Mouse (Mus musculus): ENCODE measurements around the gene Otud7a. TPM values are rescaled to one million over a fixed set of nuclear protein-coding genes. Genes with fewer than 3 reads are reported as not detected.

Gene Otud7a
- polyA plus RNA-seq, 1 experiment from 2014 or later, result 3.2 TPM

DNA sequence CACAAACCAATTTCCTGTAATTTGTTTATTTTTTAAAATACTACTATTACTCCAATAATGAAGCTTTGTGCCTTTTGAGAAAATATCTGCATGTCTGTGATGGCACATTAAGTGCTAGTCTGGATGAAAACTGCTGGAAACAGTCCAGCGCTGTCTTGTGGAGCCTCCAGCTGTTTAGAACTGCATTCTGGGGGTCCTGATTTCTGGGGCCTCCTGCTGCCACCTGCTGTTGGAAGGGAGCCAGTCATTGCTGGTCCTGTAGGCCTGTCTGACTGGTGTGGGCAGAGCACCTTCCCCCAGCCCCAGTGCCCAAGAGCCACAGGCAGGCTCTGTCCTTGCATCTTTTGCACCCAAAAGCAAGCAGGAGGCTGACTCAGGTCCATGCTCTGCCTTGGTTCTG lies 65.3 kb downstream of the Otud7a start:
- no peak overlapping the region; the same call in 1 of the 2 replicates for H3K9ac ChIP-seq
- ATAC-seq (ENCODE audit: low FRiP score), result peak; percentile 49
- peaks cover 4% of the 10 kb centered on the region for H3K4me1 ChIP-seq (replicated peaks)
- no peaks in the 10 kb centered on the region for H3K27me3 ChIP-seq
- 54% methylated on average over 1 of the region's 1 CpGs for WGBS
- H3K27ac ChIP-seq, result no peak overlapping the region
- no peaks in the 10 kb centered on the region for H3K36me3 ChIP-seq
- H3K9me3 ChIP-seq, result no peaks in the 10 kb centered on the region
- H3K4me2 ChIP-seq, result no peak overlapping the region
- no peak overlapping the region for H3K4me3 ChIP-seq

DNA sequence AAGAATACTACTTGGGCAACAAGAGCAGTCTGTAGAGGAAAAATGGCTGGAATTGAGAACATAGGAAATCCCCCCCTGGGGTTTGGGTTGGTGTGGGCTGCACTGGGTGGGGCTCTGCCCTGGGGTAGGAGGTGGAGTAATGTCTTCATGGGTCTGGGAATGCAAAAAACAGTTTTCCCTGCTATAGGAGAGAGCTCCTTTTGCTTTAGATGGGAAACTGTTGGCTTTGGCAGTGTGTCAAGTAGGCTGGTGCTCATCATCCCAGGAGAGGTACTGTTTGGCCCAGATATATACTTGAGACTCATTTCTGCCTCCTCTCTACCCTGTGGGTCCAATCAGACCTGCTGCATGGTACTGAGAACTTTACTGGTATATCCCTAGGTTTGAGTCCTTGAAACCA lies 66.9 kb downstream of the Otud7a start:
- Histone ChIP-seq H3K9ac (no peak overlapping the region), H3K4me2 (no peak overlapping the region), H3K36me3 (no peaks in the 10 kb centered on the region), H3K4me3 (no peak overlapping the region), H3K9me3 (no peaks in the 10 kb centered on the region), H3K4me1 (replicated peaks) (peaks cover 4% of the 10 kb centered on the region), H3K27ac (no peak overlapping the region), H3K27me3 (no peaks in the 10 kb centered on the region)
- no peak for ATAC-seq (ENCODE audit: low FRiP score)

DNA sequence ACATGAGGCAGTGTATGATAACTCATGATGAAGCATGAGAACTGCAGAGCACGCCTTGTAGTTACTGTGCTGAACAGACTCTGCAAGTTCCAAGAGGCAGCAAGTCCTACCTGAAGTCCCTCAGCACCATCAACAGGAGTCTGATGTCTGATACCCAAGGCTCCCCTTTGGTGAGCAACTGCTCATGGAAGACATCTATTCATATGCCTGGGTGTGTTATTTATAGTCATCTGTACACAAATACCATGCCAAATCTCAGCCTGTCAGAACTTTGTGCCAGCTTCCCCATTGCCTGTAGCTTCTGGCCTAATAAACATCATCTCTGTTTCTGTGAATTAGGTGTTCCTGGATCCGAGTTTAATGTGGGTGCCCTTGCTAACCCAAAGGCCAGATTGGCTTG lies 68.0 kb downstream of the Otud7a start:
- ATAC-seq (ENCODE audit: low FRiP score), result no peak
- WGBS, result 85% methylated on average over 2 of the region's 2 CpGs
- no peaks in the 10 kb centered on the region for H3K9me3 ChIP-seq
- H3K4me2 ChIP-seq, result no peak overlapping the region
- no peaks in the 10 kb centered on the region for H3K27me3 ChIP-seq
- H3K36me3 ChIP-seq, result no peaks in the 10 kb centered on the region
- H3K9ac ChIP-seq, result no peak overlapping the region
- no peak overlapping the region for H3K4me3 ChIP-seq
- H3K27ac ChIP-seq, result no peak overlapping the region
- peaks cover 4% of the 10 kb centered on the region for H3K4me1 ChIP-seq (replicated peaks)

DNA sequence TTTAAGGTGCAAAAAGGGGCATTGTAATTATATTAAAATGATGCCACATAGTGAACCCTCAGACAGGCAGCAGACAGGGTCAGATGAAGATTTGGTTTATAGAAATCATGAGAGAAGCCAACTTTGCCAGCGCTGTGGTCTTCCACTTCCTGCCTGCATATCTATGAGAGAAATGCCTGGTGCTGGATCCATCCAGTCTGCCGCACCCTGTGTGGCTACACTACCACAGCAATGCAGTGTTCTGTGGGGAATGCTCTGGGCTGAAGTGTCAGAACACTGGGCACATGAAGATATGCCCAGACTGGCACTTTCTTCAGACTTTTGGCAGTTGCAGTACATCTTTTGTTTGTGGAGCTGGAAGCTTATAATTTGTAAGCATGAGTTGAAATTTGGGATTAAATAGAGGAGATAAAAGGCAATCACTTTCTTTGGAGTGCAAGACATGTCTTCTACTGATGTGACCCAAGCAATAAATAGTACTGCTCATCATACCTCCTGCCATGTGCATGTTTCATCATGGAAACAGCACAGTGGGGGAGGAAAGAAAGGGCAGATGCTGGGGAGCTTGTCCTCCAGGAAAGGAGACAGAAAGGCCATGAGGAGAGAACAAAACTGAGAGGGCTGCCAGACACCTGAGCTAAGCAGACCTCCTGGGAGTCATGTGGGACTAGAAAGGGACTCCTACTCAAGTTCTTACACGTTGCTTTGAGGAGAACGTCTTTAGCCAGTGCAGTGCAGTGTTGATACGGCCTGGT lies 71.8 kb downstream of the Otud7a start:
- Histone ChIP-seq H3K27me3 (no peaks in the 10 kb centered on the region), H3K9me3 (no peaks in the 10 kb centered on the region), H3K4me2 (no peak overlapping the region), H3K4me3 (no peak overlapping the region), H3K36me3 (no peaks in the 10 kb centered on the region), H3K9ac (no peak overlapping the region), H3K27ac (no peak overlapping the region), H3K4me1 (replicated peaks) (no peaks in the 10 kb centered on the region)
- 92% methylated on average over 5 of the region's 5 CpGs for WGBS
- ATAC-seq (ENCODE audit: low FRiP score), result no peak

DNA sequence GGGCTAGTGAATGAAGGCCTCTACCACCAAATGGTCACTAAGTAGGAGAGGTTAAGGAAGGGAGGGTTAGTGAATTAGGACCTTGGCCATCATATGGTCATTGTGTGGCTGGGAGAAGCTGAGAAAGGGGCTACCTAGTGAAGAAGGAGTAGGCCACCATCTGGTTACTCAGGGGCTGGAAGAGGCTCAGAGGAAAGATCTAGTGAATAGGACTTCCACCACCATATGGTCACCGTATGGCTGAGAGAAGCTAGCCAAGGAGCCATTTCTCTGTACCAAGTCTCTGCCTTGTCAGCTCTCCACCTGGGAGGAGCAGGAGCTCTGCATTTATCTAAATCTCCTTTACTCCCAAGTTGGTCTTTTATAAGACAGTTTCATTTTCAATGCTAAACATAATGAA lies 75.7 kb downstream of the Otud7a start:
- H3K4me2 ChIP-seq, result no peak overlapping the region
- ATAC-seq (ENCODE audit: low FRiP score), result no peak
- WGBS, result 80% methylated on average over 1 of the region's 1 CpGs

DNA sequence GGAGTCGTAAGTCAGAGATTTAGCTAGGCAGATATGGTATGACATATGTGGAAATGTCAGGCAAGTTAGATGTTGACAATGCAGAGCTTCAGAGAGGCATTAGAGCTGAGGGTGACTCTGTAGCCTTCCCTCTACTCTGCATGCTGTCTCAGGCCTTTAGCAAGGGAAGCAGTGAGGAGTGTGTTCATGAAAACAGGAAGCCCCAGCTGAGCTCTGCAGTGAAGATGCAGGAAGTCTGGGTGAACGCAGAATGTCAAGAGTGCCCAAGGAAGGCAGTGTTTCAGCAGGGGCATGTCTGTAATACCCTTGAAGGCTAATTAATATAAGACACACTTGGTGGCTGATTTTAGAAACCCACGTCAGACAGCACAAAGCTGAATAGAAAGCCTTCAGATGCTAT lies 77.9 kb downstream of the Otud7a start:
- Histone ChIP-seq H3K36me3 (no peaks in the 10 kb centered on the region), H3K4me3 (no peak overlapping the region), H3K27me3 (no peaks in the 10 kb centered on the region), H3K9ac (no peak overlapping the region), H3K4me1 (replicated peaks) (no peaks in the 10 kb centered on the region), H3K4me2 (no peak overlapping the region), H3K9me3 (no peaks in the 10 kb centered on the region), H3K27ac (no peak overlapping the region)
- 79% methylated on average over 3 of the region's 3 CpGs for WGBS
- no peak for ATAC-seq (ENCODE audit: low FRiP score)

More for the DNA sequence above, 75.7 kb downstream of the Otud7a start:
- Histone ChIP-seq H3K27ac (no peak overlapping the region), H3K4me1 (replicated peaks) (no peaks in the 10 kb centered on the region), H3K4me3 (no peak overlapping the region), H3K9ac (no peak overlapping the region), H3K27me3 (no peaks in the 10 kb centered on the region), H3K9me3 (no peaks in the 10 kb centered on the region), H3K36me3 (no peaks in the 10 kb centered on the region)

DNA sequence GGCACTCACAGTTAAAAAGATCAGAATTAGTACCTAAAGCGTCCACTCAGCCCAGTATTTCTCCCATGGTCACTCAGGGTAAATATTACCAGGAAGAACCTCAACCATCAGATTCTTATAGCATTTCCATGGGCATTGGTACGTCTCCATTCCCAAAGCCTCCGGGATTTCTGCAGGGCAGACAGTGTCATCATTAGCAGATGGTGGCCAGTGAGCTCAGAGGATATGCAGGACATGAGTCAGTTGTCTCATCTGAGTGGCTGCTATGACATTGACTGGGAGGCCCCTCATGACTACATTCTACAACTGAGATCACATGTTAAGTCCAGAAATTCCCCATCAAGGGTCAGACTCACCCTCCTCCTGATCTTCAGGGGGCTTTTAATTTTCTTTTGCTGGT lies 78.5 kb downstream of the Otud7a start:
- H3K4me1 ChIP-seq (replicated peaks), result no peaks in the 10 kb centered on the region
- H3K27ac ChIP-seq, result no peak overlapping the region
- no peak for ATAC-seq (ENCODE audit: low FRiP score)
- no peak overlapping the region for H3K9ac ChIP-seq
- no peaks in the 10 kb centered on the region for H3K36me3 ChIP-seq
- WGBS, result 88% methylated on average over 3 of the region's 3 CpGs
- H3K27me3 ChIP-seq, result no peaks in the 10 kb centered on the region
- no peak overlapping the region for H3K4me2 ChIP-seq
- no peaks in the 10 kb centered on the region for H3K9me3 ChIP-seq
- H3K4me3 ChIP-seq, result no peak overlapping the region

DNA sequence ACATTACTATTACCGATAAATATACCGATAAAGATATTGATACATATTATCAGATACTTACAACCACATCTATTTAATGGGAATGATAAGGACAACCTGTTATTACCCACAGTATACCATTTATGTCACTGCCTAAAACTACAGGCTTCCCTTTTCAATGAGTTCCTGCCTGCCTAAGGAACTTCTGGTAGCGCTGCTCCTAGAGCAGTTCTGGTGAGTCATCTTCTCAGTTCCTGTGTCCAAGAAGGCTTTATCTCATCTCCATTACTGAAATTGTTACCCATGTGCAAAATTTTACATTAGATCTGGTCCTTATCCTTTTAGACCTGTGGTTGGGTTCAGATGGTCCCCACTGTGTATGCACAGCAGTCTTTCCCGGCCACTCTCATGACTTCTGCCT lies 95.7 kb downstream of the Otud7a start:
- no peak for ATAC-seq (ENCODE audit: low FRiP score)
- Histone ChIP-seq H3K27ac (no peak overlapping the region), H3K27me3 (no peaks in the 10 kb centered on the region), H3K9me3 (no peaks in the 10 kb centered on the region), H3K9ac (no peak overlapping the region), H3K4me3 (no peak overlapping the region), H3K36me3 (no peaks in the 10 kb centered on the region), H3K4me1 (replicated peaks) (no peaks in the 10 kb centered on the region), H3K4me2 (no peak overlapping the region)
- WGBS, result 97% methylated on average over 4 of the region's 4 CpGs

DNA sequence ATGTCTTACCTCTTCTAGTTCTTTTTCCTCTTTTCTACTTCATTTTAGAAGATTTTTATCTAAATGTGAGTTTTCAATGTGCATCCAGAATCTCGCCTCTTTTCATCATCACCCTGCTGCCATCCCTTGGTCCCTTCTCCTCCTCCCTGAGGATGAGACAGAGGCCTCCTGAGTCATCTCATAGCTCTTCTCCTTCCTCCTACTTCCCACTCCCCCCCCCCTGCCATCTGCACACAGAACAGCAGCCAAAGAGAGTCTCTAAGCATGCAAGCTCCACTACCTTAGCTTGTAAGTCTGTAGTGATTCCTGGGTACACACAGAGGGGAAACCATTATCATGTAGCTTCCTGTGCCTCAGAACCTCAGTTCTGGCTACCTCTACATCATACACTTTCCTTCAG lies 109.9 kb downstream of the Otud7a start:
- H3K27ac ChIP-seq, result no peak overlapping the region
- H3K9ac ChIP-seq, result no peak overlapping the region
- no peaks in the 10 kb centered on the region for H3K27me3 ChIP-seq
- no peaks in the 10 kb centered on the region for H3K9me3 ChIP-seq
- H3K4me3 ChIP-seq, result no peak overlapping the region
- H3K36me3 ChIP-seq, result no peaks in the 10 kb centered on the region
- H3K4me2 ChIP-seq, result no peak overlapping the region
- ATAC-seq (ENCODE audit: low FRiP score), result no peak
- H3K4me1 ChIP-seq (replicated peaks), result no peaks in the 10 kb centered on the region
- 82% methylated on average over 1 of the region's 1 CpGs for WGBS

DNA sequence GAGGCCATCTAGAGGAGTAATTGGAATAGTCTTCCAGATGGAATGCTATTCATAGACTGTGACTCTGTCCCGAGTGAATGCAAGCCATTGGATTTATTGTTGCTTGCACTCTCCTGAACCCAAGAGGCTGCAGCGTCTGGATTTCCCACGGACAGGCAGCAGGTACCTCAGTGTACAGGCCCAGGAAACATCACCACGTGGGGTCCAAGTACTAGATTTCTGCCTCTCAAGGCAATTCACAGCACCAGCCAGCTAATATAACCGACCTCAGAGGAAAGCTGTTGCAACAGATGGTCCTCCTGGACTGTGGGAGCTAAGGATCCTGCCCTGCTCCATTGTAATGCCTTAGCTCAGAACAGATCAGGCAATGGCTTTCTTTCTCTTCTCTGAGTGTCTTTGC lies 111.8 kb downstream of the Otud7a start:
- Histone ChIP-seq H3K27ac (no peak overlapping the region), H3K9ac (no peak overlapping the region), H3K4me1 (replicated peaks) (no peaks in the 10 kb centered on the region), H3K4me2 (no peak overlapping the region), H3K27me3 (no peaks in the 10 kb centered on the region), H3K4me3 (no peak overlapping the region), H3K36me3 (no peaks in the 10 kb centered on the region), H3K9me3 (no peaks in the 10 kb centered on the region)
- 75% methylated on average over 5 of the region's 5 CpGs for WGBS
- ATAC-seq (ENCODE audit: low FRiP score), result no peak

DNA sequence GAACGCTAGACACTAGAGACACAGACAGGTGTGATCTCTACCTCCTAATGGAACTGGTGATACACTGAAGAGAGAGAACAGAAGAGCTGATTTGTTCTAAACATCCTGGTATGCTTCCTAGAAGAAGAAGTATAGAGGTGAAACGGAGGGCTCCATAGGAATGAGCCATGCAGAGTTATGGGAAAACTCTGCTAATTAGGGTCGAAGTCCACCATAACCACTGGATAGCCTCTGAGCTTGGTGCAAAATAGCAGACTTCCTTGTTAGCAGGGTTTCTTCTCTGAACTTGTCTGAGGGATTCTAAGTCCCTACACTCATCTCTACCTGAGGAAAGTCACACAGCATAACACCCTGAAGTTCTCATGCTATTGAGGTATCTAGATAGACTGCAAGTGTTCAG lies 114.4 kb downstream of the Otud7a start:
- Histone ChIP-seq H3K9ac (no peak overlapping the region), H3K4me1 (replicated peaks) (no peaks in the 10 kb centered on the region), H3K27ac (no peak overlapping the region), H3K9me3 (no peaks in the 10 kb centered on the region), H3K36me3 (no peaks in the 10 kb centered on the region), H3K27me3 (no peaks in the 10 kb centered on the region), H3K4me3 (no peak overlapping the region), H3K4me2 (no peak overlapping the region)
- WGBS, result 82% methylated on average over 3 of the region's 3 CpGs
- ATAC-seq (ENCODE audit: low FRiP score), result no peak

DNA sequence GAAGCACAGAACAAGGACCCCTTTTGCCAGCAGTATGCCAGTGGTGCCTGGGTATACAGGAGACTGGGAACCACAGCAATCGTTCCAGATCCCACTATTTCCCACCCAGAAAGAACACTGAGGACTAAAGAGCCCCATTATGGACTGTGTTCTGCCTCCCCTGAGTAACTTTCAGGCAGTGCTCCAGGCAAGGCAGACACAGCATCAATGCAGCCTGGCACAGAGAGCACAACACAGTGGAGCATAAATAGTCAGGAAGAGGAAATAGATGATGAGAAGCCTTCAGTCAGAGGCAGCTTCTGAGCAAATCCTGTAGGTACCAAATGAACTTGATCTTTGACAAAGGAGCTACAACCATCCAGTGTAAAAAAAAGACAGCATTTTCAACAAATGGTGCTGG lies 115.1 kb downstream of the Otud7a start:
- H3K4me2 ChIP-seq, result no peak overlapping the region
- no peak for ATAC-seq (ENCODE audit: low FRiP score)
- H3K4me1 ChIP-seq (replicated peaks), result no peaks in the 10 kb centered on the region
- H3K27me3 ChIP-seq, result no peaks in the 10 kb centered on the region
- H3K9me3 ChIP-seq, result no peaks in the 10 kb centered on the region
- H3K36me3 ChIP-seq, result no peaks in the 10 kb centered on the region
- 78% methylated on average over 1 of the region's 1 CpGs for WGBS
- H3K27ac ChIP-seq, result no peak overlapping the region
- no peak overlapping the region for H3K4me3 ChIP-seq
- no peak overlapping the region for H3K9ac ChIP-seq

DNA sequence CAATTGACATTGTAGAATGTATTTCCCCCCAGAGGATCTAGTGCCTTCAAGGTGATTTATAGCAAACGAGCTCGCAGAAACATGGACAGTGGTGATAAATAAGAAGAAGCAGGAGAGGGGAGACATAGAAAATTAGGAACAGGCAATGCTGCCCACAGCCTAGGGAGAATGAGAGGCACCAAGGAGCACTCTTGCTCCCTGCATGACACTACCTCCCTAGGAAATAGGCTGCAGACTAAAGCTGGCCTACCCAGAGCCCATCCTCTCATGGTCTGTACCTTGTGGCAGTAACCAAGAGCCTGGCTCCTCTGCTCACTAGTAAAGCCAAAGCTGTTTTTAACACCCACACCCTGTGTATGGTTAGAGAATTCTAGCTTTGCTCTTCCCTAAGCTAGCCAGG lies 138.8 kb downstream of the Otud7a start:
- no peaks in the 10 kb centered on the region for H3K4me1 ChIP-seq (replicated peaks)
- ATAC-seq (ENCODE audit: low FRiP score), result no peak
- peak overlapping the region; percentile 18; the same call in 1 of the 2 replicates for H3K27ac ChIP-seq
- 70% methylated on average over 2 of the region's 2 CpGs for WGBS
- no peak overlapping the region for H3K4me3 ChIP-seq
- no peaks in the 10 kb centered on the region for H3K36me3 ChIP-seq
- H3K9me3 ChIP-seq, result no peaks in the 10 kb centered on the region
- H3K9ac ChIP-seq, result no peak overlapping the region
- no peak overlapping the region for H3K4me2 ChIP-seq
- no peaks in the 10 kb centered on the region for H3K27me3 ChIP-seq
